Mouse (Mus musculus) forebrain, embryonic 15.5 days (tissue): ENCODE measurements at regions not wholly inside any gene's neighbourhood (a gene's known extent, or its start where the extent isn't known, plus 50 kb on each side); places are given as distances from the start of the nearest gene placed in this dataset.

ENCODE experiments used
- ATAC-seq: fragments of 200-750 bp; cut with Nextera tagmentation; replicated peaks from 2 replicates; pipeline ENCODE4 v1.8.0; 2017; ENCODE audit warnings: mild to moderate bottlenecking, moderate TSS enrichment, moderate library complexity
- H3K27ac ChIP-seq: fragments of 300-500 bp; sonication (generic); replicated peaks from 2 replicates; pipeline ENCODE4 v1.5.1; 2015; ENCODE audit warnings: mild to moderate bottlenecking, inconsistent platforms
- H3K27me3 ChIP-seq: fragments of 300-500 bp; sonication (generic); 2 replicates; pipeline ENCODE4 v1.6.1; 2015; ENCODE audit warnings: inconsistent platforms
- H3K36me3 ChIP-seq: fragments of 300-500 bp; sonication (generic); 2 replicates; pipeline ENCODE4 v1.6.1; 2015; ENCODE audit warnings: mild to moderate bottlenecking, inconsistent platforms
- H3K4me1 ChIP-seq: fragments of 300-500 bp; sonication (generic); 2 replicates; pipeline ENCODE4 v1.6.1; 2015; ENCODE audit warnings: inconsistent platforms
- H3K4me2 ChIP-seq: fragments of 300-500 bp; sonication (generic); replicated peaks from 2 replicates; pipeline ENCODE4 v1.6.1; 2015; ENCODE audit warnings: mild to moderate bottlenecking, inconsistent platforms
- H3K4me3 ChIP-seq: fragments of 300-500 bp; sonication (generic); 2 replicates; pipeline ENCODE4 v1.5.1; 2015; ENCODE audit warnings: mild to moderate bottlenecking, inconsistent platforms
- H3K9ac ChIP-seq: fragments of 300-500 bp; sonication (generic); replicated peaks from 2 replicates; pipeline ENCODE4 v1.6.1; 2015; ENCODE audit warnings: mild to moderate bottlenecking, inconsistent platforms
- H3K9me3 ChIP-seq: fragments of 300-500 bp; sonication (generic); 2 replicates; pipeline ENCODE4 v1.6.1; 2016; ENCODE audit warnings: inconsistent platforms
- whole genome bisulfite sequencing: fragments of 180-500 bp; shearing (Covaris S2); methylation state at CpG from one replicate; pipeline ENCODE4 v1.1.7; 2015; ENCODE audit warnings: mixed read lengths; 5-methylcytosine and 5-hydroxymethylcytosine counted together

DNA sequence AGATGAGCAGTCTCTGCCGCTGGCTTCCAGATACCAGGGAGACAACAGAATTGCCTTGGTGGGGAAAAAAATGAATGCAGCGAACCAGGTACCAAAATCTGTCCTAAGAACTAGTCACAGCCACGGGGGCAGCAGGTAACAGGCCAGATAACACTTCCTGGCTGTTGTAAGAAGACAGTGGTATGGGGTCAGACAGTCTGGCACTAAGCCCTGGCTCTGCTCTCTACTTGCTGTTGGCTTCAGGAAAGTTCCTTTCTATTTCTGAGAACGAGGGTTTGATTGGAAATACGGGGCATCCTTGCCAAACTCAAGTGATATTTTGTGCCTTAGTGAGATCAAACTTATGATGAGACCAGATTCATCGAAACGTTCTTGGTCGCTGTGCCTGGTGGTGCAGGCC is 380.2 kb upstream of the Kazn start:
- Histone ChIP-seq H3K9ac (no peak overlapping the region), H3K4me2 (no peak overlapping the region), H3K4me1 (no peaks in the 10 kb centered on the region), H3K9me3 (no peaks in the 10 kb centered on the region), H3K27ac (no peak overlapping the region), H3K4me3 (no peak overlapping the region), H3K36me3 (no peaks in the 10 kb centered on the region), H3K27me3 (no peaks in the 10 kb centered on the region)
- WGBS, result 61% methylated on average over 8 of the region's 8 CpGs
- no peak for ATAC-seq

DNA sequence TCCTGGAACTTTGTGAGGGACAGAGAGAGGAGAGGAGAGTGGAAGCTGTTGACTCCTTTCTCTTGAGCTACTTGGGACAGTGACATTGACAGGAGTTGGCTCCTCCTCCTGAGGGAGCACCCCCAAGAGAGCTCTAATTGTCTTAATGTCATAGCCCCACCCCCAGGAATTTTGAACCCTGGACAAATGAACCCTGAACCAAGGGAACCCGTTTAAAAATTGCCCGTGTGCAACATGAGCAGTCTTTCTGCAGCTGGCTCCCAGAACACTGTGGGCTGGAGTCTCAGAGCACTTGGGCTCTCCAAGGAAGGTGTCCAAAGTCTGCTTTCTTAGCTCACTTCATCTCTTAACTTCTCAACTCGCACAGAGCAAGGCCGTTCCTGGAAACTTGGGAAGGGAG is 379.6 kb upstream of the Kazn start:
- Histone ChIP-seq H3K27me3 (no peaks in the 10 kb centered on the region), H3K4me2 (no peak overlapping the region), H3K9ac (no peak overlapping the region), H3K4me3 (no peak overlapping the region), H3K9me3 (no peaks in the 10 kb centered on the region), H3K36me3 (no peaks in the 10 kb centered on the region), H3K27ac (no peak overlapping the region), H3K4me1 (no peaks in the 10 kb centered on the region)
- ATAC-seq, result no peak
- WGBS, result 17% methylated on average over 4 of the region's 4 CpGs

DNA sequence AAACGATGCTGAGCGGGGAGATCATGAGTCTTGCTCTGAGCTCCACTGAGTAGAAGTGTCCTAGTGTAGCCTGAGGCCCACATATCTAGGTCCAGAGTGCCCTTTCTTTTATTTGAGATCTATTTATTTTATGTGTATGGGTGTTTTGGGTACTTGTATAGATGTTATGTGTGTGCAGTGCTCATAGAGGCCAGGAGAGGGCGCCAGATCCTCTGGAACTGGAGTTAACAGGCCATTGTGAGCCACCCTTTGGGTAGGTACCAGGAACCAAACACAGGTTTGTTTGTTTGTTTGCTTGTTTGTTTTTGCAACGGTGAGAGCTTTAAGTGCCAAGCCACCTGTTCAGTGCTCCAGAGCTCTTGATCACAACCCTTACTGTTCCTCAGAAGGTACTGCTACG is 378.5 kb upstream of the Kazn start:
- WGBS, result 65% methylated on average over 5 of the region's 5 CpGs

DNA sequence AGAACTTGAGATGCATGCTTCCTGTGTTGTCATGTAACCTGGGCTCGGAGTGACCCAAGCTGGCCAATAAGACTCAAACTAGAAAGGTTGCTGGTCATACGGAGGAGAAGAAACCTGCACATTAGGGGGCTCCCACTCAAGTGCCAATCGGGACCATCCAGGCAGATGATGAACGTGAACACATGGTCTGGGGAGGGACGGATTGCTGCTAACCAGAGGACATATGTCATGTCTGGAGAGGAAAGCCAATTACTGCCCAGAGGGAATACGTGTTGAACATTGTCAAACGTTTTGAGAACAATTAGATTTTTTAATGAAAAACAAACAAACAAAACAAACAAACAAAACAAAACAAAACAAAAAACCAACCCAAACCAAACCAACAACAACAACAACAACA is 377.7 kb upstream of the Kazn start:
- no peaks in the 10 kb centered on the region for H3K9me3 ChIP-seq
- H3K4me1 ChIP-seq, result no peaks in the 10 kb centered on the region
- no peak overlapping the region for H3K4me3 ChIP-seq
- no peak for ATAC-seq
- no peaks in the 10 kb centered on the region for H3K36me3 ChIP-seq
- H3K27me3 ChIP-seq, result no peaks in the 10 kb centered on the region
- no peak overlapping the region for H3K27ac ChIP-seq
- no peak overlapping the region for H3K4me2 ChIP-seq
- H3K9ac ChIP-seq, result no peak overlapping the region
- whole genome bisulfite sequencing, result 86% methylated on average over 7 of the region's 7 CpGs

More for the DNA sequence above, 378.5 kb upstream of the Kazn start:
- ATAC-seq, result no peak
- no peak overlapping the region for H3K4me3 ChIP-seq
- no peaks in the 10 kb centered on the region for H3K4me1 ChIP-seq
- H3K4me2 ChIP-seq, result no peak overlapping the region
- no peaks in the 10 kb centered on the region for H3K9me3 ChIP-seq
- no peaks in the 10 kb centered on the region for H3K36me3 ChIP-seq
- no peak overlapping the region for H3K9ac ChIP-seq
- no peaks in the 10 kb centered on the region for H3K27me3 ChIP-seq
- no peak overlapping the region for H3K27ac ChIP-seq

DNA sequence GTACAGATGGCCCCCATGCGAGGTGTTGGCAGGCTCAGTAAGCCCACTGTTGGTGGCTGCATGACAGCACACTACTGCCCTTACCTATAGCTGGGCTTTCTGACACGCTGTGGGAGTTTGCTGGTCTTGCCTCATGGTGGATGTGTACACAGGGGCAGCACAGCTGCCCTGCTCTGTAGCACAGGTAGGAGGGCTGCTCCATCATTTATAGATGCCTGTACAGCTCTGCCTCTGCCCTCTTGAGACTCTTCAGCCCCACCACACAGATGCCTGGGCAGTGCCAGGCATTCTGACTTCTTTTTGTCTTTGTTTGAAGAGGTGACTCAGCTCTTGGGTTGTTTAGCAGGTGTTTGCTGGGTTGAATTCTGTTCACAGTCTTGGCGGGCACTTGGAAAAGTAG is 365.9 kb upstream of the Kazn start:
- Histone ChIP-seq H3K27ac (no peak overlapping the region), H3K4me1 (no peaks in the 10 kb centered on the region), H3K4me3 (no peak overlapping the region), H3K27me3 (no peaks in the 10 kb centered on the region), H3K36me3 (no peaks in the 10 kb centered on the region), H3K9ac (no peak overlapping the region), H3K9me3 (no peaks in the 10 kb centered on the region), H3K4me2 (no peak overlapping the region)
- 81% methylated on average over 3 of the region's 3 CpGs for WGBS
- no peak for ATAC-seq

DNA sequence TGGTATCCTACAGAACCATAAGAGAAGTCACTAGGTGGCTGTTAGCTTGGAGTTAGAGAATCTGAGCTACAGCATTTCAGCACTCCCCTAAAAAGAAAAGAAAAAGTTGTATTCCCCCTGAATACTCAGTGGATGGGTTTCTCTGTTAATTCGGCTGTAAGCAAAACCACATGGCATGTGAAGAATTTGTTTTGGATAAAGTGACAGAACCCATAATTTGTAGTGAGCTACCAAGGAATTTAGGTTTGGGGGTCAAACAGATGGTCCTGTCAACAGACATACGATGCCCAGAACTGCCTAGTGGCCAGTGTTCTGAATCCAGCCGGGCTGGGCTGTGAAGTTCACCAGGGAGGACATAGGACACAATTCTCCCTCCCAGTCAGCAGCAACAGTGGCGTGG is 358.0 kb upstream of the Kazn start:
- Histone ChIP-seq H3K4me1 (no peaks in the 10 kb centered on the region), H3K27ac (no peak overlapping the region), H3K36me3 (no peaks in the 10 kb centered on the region), H3K9ac (no peak overlapping the region), H3K4me2 (no peak overlapping the region), H3K9me3 (no peaks in the 10 kb centered on the region), H3K4me3 (no peak overlapping the region), H3K27me3 (no peaks in the 10 kb centered on the region)
- no peak for ATAC-seq
- 88% methylated on average over 4 of the region's 4 CpGs for WGBS

DNA sequence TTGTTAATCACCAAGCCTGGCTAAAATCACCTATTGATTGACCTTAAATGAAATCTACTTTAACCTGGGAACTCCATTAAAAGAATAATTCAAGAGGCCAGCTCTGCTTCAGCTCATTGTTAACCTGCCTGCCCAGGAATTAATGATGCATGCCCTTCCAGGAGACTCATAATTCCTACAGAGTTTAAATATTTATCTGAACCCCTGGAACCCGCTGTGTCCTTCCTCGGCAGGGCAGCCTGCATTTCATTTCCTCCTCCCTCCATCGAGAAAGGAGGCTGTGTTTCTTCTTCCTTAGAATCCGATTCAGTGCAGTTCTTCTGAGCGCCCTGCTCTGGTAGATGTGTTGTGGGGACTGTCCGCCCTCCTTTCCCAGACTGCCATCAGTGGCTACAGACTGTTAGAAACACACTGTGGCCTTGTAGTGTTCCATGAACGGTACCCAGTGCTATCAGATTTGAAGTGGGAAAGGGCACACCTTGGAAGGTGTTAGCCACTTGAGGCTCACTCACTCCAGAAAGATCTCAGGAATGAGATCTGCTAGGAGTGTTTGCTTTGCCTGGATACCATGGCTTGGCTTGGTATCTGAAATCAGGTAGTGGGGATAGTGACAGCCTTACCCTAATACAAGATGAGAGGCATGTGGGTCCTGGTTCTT is 350.0 kb upstream of the Kazn start:
- ATAC-seq, result no peak

DNA sequence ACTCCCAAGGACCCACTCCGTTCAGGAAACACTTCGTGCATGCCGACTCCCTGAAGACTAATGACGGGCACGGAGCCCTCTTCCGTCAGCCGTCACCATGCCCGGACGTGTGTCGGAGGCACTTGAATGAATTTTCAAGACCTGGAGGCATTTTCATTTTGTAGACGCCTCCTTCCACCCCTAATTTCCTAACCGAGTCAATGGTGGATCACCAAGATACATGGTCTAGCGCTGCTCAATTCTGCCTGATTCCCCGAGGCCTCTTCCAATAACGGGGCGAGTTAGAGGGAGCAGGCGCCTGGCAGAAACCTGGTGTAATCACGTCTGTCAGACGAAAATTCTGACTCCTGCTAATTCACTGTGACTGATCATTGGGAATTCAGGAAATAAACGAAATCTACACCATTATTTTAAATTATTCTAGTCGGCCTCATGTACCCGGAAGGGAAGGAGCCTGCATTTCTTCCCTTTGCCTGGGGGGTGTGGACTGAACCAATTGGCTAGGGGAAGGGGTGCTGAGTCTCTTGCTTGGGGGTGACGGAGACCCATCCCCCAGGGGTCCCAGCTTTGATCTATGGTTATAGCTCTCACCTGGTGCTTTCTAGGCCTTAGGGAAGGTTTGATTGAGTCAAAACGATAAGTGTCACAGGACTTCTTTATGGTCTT is 349.4 kb upstream of the Kazn start:
- ATAC-seq, result no peak; the same call in 1 of the 2 replicates
- no peaks in the 10 kb centered on the region for H3K27me3 ChIP-seq
- H3K4me2 ChIP-seq, result peak overlapping the region; percentile 28
- H3K27ac ChIP-seq, result peak overlapping the region; percentile 70
- peak overlapping the region; percentile 3; the same call in 1 of the 2 replicates for H3K9ac ChIP-seq
- H3K4me3 ChIP-seq, result peak overlapping the region; percentile 16
- H3K9me3 ChIP-seq, result no peaks in the 10 kb centered on the region
- no peaks in the 10 kb centered on the region for H3K36me3 ChIP-seq
- peaks cover 17% of the 10 kb centered on the region for H3K4me1 ChIP-seq
- WGBS, result 42% methylated on average over 24 of the region's 24 CpGs

More for the DNA sequence above, 350.0 kb upstream of the Kazn start:
- H3K36me3 ChIP-seq, result no peaks in the 10 kb centered on the region
- H3K4me3 ChIP-seq, result no peak overlapping the region
- H3K9me3 ChIP-seq, result no peaks in the 10 kb centered on the region
- H3K4me2 ChIP-seq, result no peak overlapping the region
- peaks cover 17% of the 10 kb centered on the region for H3K4me1 ChIP-seq
- H3K27ac ChIP-seq, result peak overlapping the region; percentile 70; the same call in 1 of the 2 replicates
- H3K27me3 ChIP-seq, result no peaks in the 10 kb centered on the region
- H3K9ac ChIP-seq, result no peak overlapping the region
- 77% methylated on average over 7 of the region's 7 CpGs for WGBS

DNA sequence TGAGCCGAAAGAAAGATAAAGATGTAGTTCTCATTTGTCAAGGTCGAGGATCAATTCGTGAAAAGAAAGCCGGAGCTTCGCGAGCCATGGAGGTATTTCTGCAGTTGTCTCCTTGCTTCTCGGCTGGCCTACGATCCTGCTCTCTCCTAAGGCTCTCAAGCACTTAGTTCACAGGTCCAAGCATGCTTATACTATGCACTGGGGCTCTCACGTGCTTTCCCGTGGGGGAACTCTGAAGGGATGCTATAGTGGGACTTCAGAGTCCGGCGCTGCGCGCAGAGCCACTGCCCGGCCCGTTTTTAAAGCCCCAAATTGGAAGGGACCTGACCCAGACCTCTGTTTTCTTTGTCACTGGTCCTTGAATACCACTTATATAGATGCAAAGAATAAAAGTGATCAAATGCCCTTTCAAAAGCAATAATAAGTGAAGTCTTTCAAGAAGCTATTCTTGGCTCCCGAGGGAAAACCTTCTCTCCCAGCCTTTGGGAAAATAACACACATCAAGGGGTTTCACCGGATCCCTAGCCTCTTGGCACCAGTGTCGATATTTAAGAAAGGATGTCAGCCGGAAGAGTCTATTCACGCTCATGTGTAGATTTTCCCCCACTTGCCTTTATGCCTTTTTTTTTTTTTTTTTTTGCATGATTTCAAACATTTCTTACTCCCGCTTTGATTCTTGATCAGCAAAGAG is 348.3 kb upstream of the Kazn start:
- H3K4me1 ChIP-seq, result peaks cover 17% of the 10 kb centered on the region
- peak overlapping the region; percentile 70 for H3K27ac ChIP-seq
- H3K9ac ChIP-seq, result no peak overlapping the region
- no peaks in the 10 kb centered on the region for H3K36me3 ChIP-seq
- no peak overlapping the region for H3K4me3 ChIP-seq
- WGBS, result 21% methylated on average over 22 of the region's 22 CpGs
- H3K27me3 ChIP-seq, result no peaks in the 10 kb centered on the region
- no peaks in the 10 kb centered on the region for H3K9me3 ChIP-seq
- ATAC-seq, result no peak
- no peak overlapping the region; the same call in 1 of the 2 replicates for H3K4me2 ChIP-seq

DNA sequence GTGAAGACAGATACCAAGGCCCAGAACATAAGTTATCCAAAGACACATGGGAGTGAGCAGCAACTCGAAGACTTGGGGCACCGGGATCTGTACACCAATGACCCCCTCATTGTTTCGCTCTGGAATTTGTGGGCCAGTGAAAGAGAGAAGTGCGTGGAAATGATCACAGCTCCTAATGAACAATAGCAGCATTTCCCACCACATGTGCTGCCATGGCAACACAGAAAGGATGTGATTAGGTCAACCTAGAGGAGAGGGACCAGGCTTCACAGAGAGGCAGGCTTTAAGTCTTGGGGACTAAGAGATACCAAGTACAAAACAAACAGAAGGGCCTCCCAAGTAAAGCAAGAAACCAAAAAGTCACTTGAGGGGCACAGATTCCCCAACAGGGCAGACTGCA is 339.3 kb upstream of the Kazn start:
- Histone ChIP-seq H3K27ac (0 out of 2 replicates have a peak overlapping the region, but pooled peaks have one; percentile 44), H3K4me1 (peaks cover 15% of the 10 kb centered on the region), H3K4me2 (no peak overlapping the region), H3K9ac (no peak overlapping the region), H3K27me3 (no peaks in the 10 kb centered on the region), H3K9me3 (no peaks in the 10 kb centered on the region), H3K4me3 (no peak overlapping the region), H3K36me3 (no peaks in the 10 kb centered on the region)
- no peak; the same call in 1 of the 2 replicates for ATAC-seq
- WGBS, result 40% methylated on average over 4 of the region's 4 CpGs

DNA sequence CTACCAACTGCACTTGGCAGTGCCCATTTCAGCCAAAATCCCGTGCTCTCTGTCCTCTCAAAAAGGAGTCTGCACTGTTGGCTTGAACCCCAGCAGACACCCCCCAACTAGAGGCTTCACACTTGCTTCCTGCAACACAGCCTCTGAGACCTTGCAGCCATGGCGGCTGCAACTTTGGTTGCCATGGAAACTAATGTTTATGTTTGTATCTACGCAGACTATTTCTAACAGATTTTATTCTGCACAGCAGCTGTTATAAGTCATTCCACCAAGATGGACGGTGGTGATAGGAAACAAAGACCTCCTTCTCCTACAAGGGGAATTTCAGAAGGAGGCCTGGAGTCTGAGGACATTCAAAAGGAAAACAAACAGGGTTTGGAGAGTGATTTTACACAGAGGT is 338.3 kb upstream of the Kazn start:
- Histone ChIP-seq H3K27ac (0 out of 2 replicates have a peak overlapping the region, but pooled peaks have one; percentile 44), H3K27me3 (no peaks in the 10 kb centered on the region), H3K9me3 (no peaks in the 10 kb centered on the region), H3K4me1 (peaks cover 15% of the 10 kb centered on the region), H3K9ac (no peak overlapping the region), H3K4me2 (no peak overlapping the region), H3K4me3 (no peak overlapping the region), H3K36me3 (no peaks in the 10 kb centered on the region)
- ATAC-seq, result peak; percentile 48; the same call in 1 of the 2 replicates
- 35% methylated on average over 4 of the region's 4 CpGs for WGBS

DNA sequence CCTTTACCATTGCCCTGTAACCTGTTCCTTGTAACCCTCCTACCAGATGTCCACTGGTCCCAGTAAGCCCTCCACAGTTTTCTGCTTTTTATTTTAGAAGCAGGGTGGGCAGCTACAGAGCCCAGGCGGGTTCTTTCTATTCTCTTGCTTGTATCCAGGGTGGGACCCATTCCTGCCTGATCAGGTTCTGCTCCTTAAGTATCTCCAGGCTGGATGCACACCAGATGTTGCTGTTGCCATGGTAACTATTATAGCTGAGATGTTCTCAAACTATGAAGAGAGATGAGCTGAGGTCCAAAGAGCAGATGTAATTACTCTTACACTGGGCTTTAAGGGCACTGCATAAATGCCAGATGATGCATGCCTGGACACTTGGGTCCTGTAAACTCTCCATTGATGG is 335.3 kb upstream of the Kazn start:
- no peak overlapping the region for H3K4me2 ChIP-seq
- H3K4me3 ChIP-seq, result no peak overlapping the region
- no peaks in the 10 kb centered on the region for H3K36me3 ChIP-seq
- no peaks in the 10 kb centered on the region for H3K9me3 ChIP-seq
- H3K27ac ChIP-seq, result no peak overlapping the region
- no peak overlapping the region for H3K9ac ChIP-seq
- no peaks in the 10 kb centered on the region for H3K27me3 ChIP-seq
- 73% methylated on average over 1 of the region's 1 CpGs for WGBS
- no peak for ATAC-seq
- peaks cover 23% of the 10 kb centered on the region for H3K4me1 ChIP-seq
